Mouse (Mus musculus) limb, embryonic 15.5 days (tissue): ENCODE data around the gene St3gal6. TPM values are rescaled to one million over a fixed set of nuclear protein-coding genes. Genes with fewer than 3 reads are reported as not detected.

ENCODE experiments used
- ATAC-seq: fragments of 200-750 bp; cut with Nextera tagmentation; 2 replicates; pipeline ENCODE4 v1.8.0; 2017; ENCODE audit warnings: low read depth, moderate TSS enrichment; ENCODE audit not compliant: insufficient number of reproducible peaks, low FRiP score, low TSS enrichment
- H3K27ac ChIP-seq: fragments of 300-500 bp; sonication (generic); 2 replicates; pipeline ENCODE4 v1.5.1; 2015; ENCODE audit warnings: moderate library complexity, mild to moderate bottlenecking, inconsistent platforms
- H3K27me3 ChIP-seq: fragments of 300-500 bp; sonication (generic); 2 replicates; pipeline ENCODE4 v1.6.1; 2015; ENCODE audit warnings: inconsistent platforms
- H3K36me3 ChIP-seq: fragments of 300-500 bp; sonication (generic); 2 replicates; pipeline ENCODE4 v1.6.1; 2015; ENCODE audit warnings: inconsistent platforms
- H3K4me1 ChIP-seq: fragments of 300-500 bp; sonication (generic); 2 replicates; pipeline ENCODE4 v1.6.1; 2015; ENCODE audit warnings: inconsistent platforms
- H3K4me2 ChIP-seq: fragments of 300-500 bp; sonication (generic); 2 replicates; pipeline ENCODE4 v1.6.1; 2015; ENCODE audit warnings: mild to moderate bottlenecking, inconsistent platforms
- H3K4me3 ChIP-seq: fragments of 300-500 bp; sonication (generic); 2 replicates; pipeline ENCODE4 v1.5.1; 2015; ENCODE audit warnings: mild to moderate bottlenecking, inconsistent platforms
- H3K9ac ChIP-seq: fragments of 300-500 bp; sonication (generic); 2 replicates; pipeline ENCODE4 v1.6.1; 2015; ENCODE audit warnings: inconsistent platforms
- H3K9me3 ChIP-seq: fragments of 300-500 bp; sonication (generic); 2 replicates; pipeline ENCODE4 v1.6.1; 2016; ENCODE audit warnings: inconsistent platforms
- WGBS: fragments of 180-500 bp; shearing (Covaris S2); methylation state at CpG from one replicate; pipeline ENCODE4 v1.1.7; 2015; 5-methylcytosine and 5-hydroxymethylcytosine counted together
- polyA plus RNA-seq: library from polyadenylated mRNA; unstranded; fragments of >200 nt; fragmentation: Nextera tagmentation; extraction: Ambion mirVana; gene quantifications from 2 replicates; pipeline ENCODE4 v1.2.1, GENCODE M21; 2015

The St3gal6 gene
- polyA plus RNA-seq, 1 experiment from 2014 or later, result 16.0 TPM

GRCm38 (mm10) chr16:58534245-58535142, 10.5 kb upstream of the St3gal6 start:
- no peaks in the 10 kb centered on the region for H3K36me3 ChIP-seq
- no peaks in the 10 kb centered on the region for H3K9me3 ChIP-seq
- H3K4me3 ChIP-seq, result no peak overlapping the region
- no peak for ATAC-seq
- H3K4me2 ChIP-seq, result no peak overlapping the region
- no peaks in the 10 kb centered on the region for H3K27me3 ChIP-seq
- no peak overlapping the region for H3K27ac ChIP-seq
- no peaks in the 10 kb centered on the region for H3K4me1 ChIP-seq
- no peak overlapping the region for H3K9ac ChIP-seq
- WGBS, result 72% methylated on average over 7 of the region's 7 CpGs

GRCm38 (mm10) chr16:58533742-58534141, 9.7 kb upstream of the St3gal6 start:
- Histone ChIP-seq H3K9me3 (no peaks in the 10 kb centered on the region), H3K27me3 (no peaks in the 10 kb centered on the region), H3K9ac (no peak overlapping the region), H3K4me3 (no peak overlapping the region), H3K4me1 (no peaks in the 10 kb centered on the region), H3K4me2 (no peak overlapping the region), H3K36me3 (no peaks in the 10 kb centered on the region), H3K27ac (no peak overlapping the region)
- 57% methylated on average over 5 of the region's 5 CpGs for WGBS
- ATAC-seq, result no peak

GRCm38 (mm10) chr16:58533254-58533653, 9.2 kb upstream of the St3gal6 start:
- Histone ChIP-seq H3K4me2 (no peak overlapping the region), H3K4me3 (no peak overlapping the region), H3K27ac (no peak overlapping the region), H3K9ac (no peak overlapping the region), H3K4me1 (no peaks in the 10 kb centered on the region), H3K36me3 (no peaks in the 10 kb centered on the region), H3K27me3 (no peaks in the 10 kb centered on the region), H3K9me3 (no peaks in the 10 kb centered on the region)
- WGBS, result 88% methylated on average over 2 of the region's 2 CpGs
- ATAC-seq, result no peak

GRCm38 (mm10) chr16:58532511-58532910, 8.5 kb upstream of the St3gal6 start:
- H3K9ac ChIP-seq, result no peak overlapping the region
- no peaks in the 10 kb centered on the region for H3K9me3 ChIP-seq
- no peak for ATAC-seq
- H3K36me3 ChIP-seq, result no peaks in the 10 kb centered on the region
- H3K4me3 ChIP-seq, result no peak overlapping the region
- no peaks in the 10 kb centered on the region for H3K27me3 ChIP-seq
- H3K4me1 ChIP-seq, result no peaks in the 10 kb centered on the region
- H3K27ac ChIP-seq, result no peak overlapping the region
- H3K4me2 ChIP-seq, result no peak overlapping the region
- WGBS, result 48% methylated on average over 3 of the region's 3 CpGs

GRCm38 (mm10) chr16:58527817-58528216, 3.8 kb upstream of the St3gal6 start:
- Histone ChIP-seq H3K4me2 (no peak overlapping the region), H3K36me3 (no peaks in the 10 kb centered on the region), H3K27ac (no peak overlapping the region), H3K27me3 (no peaks in the 10 kb centered on the region), H3K4me1 (no peaks in the 10 kb centered on the region), H3K9ac (no peak overlapping the region), H3K4me3 (no peak overlapping the region), H3K9me3 (no peaks in the 10 kb centered on the region)
- 55% methylated on average over 5 of the region's 5 CpGs for WGBS
- no peak for ATAC-seq

GRCm38 (mm10) chr16:58526729-58527128, 2.7 kb upstream of the St3gal6 start:
- H3K4me1 ChIP-seq, result peaks cover 7% of the 10 kb centered on the region
- no peak overlapping the region for H3K4me2 ChIP-seq
- 84% methylated on average over 6 of the region's 6 CpGs for WGBS
- H3K9ac ChIP-seq, result no peak overlapping the region
- H3K27me3 ChIP-seq, result no peaks in the 10 kb centered on the region
- H3K9me3 ChIP-seq, result no peaks in the 10 kb centered on the region
- H3K4me3 ChIP-seq, result no peak overlapping the region
- no peak for ATAC-seq
- no peaks in the 10 kb centered on the region for H3K36me3 ChIP-seq
- H3K27ac ChIP-seq, result no peak overlapping the region

GRCm38 (mm10) chr16:58525832-58526231, 1.8 kb upstream of the St3gal6 start:
- no peak overlapping the region for H3K4me2 ChIP-seq
- no peak overlapping the region for H3K27ac ChIP-seq
- H3K9me3 ChIP-seq, result no peaks in the 10 kb centered on the region
- H3K27me3 ChIP-seq, result no peaks in the 10 kb centered on the region
- H3K4me3 ChIP-seq, result no peak overlapping the region
- H3K9ac ChIP-seq, result no peak overlapping the region
- peaks cover 7% of the 10 kb centered on the region for H3K4me1 ChIP-seq
- H3K36me3 ChIP-seq, result no peaks in the 10 kb centered on the region
- ATAC-seq, result no peak

DNA sequence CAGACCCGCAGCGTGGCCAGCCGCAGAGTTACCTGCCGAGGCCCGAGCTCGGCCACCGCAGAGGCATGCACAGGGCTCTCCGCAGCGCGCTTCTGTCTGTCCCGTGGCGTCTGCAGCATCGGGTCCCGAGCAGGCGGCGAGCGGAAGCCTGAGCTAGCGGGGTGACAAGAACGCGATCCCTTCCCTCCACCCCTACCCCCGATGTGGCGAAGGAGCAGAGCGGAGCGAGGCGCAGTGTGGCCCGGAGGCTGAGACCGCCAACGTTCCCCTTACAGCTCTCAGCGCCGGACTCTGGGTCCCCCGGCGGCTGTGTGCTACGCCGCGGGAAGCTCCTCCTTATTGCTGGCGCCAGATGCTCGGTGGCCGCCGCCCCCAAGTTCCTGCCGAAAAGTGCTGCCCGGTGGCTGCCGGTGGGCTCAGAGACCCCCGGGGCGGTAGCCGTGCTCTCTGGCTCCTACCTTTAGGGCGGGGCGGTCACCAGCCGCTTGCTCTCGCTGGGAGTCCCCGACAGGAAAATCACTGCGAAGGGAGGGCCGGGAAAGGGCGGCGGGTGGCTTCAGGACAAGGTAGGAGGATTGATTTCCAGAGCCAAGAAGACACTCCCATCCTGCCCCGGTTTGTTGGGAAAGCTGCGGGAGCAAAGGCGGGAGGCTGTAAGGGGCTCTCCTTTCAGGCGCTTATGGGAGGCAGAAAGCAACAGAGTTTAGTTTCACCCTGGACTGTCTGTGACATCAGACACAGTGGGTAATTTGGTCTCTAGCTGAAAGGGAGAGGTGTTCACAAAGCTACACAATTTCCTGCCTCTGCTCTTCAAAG, 791 bp downstream of the St3gal6 start:
- peak overlapping the region; percentile 85 for H3K4me2 ChIP-seq
- H3K4me1 ChIP-seq, result peaks cover 7% of the 10 kb centered on the region
- H3K36me3 ChIP-seq, result no peaks in the 10 kb centered on the region
- H3K4me3 ChIP-seq, result peak overlapping the region; percentile 78
- peak overlapping the region; percentile 84 for H3K27ac ChIP-seq
- H3K27me3 ChIP-seq, result no peaks in the 10 kb centered on the region
- under 1% methylated on average over 58 of the region's 58 CpGs for WGBS
- peak overlapping the region; percentile 69 for H3K9ac ChIP-seq
- no peaks in the 10 kb centered on the region for H3K9me3 ChIP-seq
- peak; percentile 68 for ATAC-seq

- H3K27me3 ChIP-seq, result no peaks in the 10 kb centered on the region
- 0% methylated on average over 16 of the region's 16 CpGs for WGBS
- peak; percentile 63 for ATAC-seq
- peak overlapping the region; percentile 84 for H3K27ac ChIP-seq
- no peaks in the 10 kb centered on the region for H3K9me3 ChIP-seq
- no peaks in the 10 kb centered on the region for H3K36me3 ChIP-seq
- H3K4me3 ChIP-seq, result peak overlapping the region; percentile 78
- peak overlapping the region; percentile 85 for H3K4me2 ChIP-seq
- H3K4me1 ChIP-seq, result peaks cover 7% of the 10 kb centered on the region
- H3K9ac ChIP-seq, result peak overlapping the region; percentile 69
These were observed 1.4 kb downstream of the St3gal6 start for GRCm38 (mm10) chr16:58522677-58523043.

DNA sequence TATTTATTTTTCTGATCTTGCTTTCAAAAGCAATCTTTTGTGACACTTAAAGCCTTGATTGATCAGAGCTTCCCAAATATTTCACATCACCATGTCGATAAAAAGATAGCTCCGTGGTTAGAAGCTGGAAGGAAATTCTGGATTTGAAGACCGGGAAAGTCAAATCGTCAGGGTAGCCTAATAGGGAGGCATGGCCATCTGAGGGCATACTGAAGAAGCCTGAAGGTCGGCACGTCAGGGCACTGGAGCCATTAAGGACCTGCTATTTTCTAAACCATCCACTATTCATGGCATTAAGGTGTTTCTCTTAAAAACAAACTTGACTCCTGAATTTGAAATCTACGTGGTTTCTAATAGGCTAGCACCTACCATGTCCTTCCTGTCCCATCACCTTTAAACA, 2.1 kb downstream of the St3gal6 start:
- WGBS, result 34% methylated on average over 7 of the region's 7 CpGs
- ATAC-seq, result no peak

GRCm38 (mm10) chr16:58521182-58521581, 2.9 kb downstream of the St3gal6 start:
- WGBS, result 61% methylated on average over 4 of the region's 4 CpGs

More for the DNA sequence above, 2.1 kb downstream of the St3gal6 start:
- peaks cover 7% of the 10 kb centered on the region for H3K4me1 ChIP-seq
- no peak overlapping the region for H3K9ac ChIP-seq
- no peaks in the 10 kb centered on the region for H3K9me3 ChIP-seq
- no peaks in the 10 kb centered on the region for H3K36me3 ChIP-seq
- no peaks in the 10 kb centered on the region for H3K27me3 ChIP-seq
- no peak overlapping the region for H3K27ac ChIP-seq
- peak overlapping the region; percentile 85 for H3K4me2 ChIP-seq
- peak overlapping the region; percentile 78 for H3K4me3 ChIP-seq

GRCm38 (mm10) chr16:58520457-58520856, 3.6 kb downstream of the St3gal6 start:
- Histone ChIP-seq H3K36me3 (no peaks in the 10 kb centered on the region), H3K27me3 (no peaks in the 10 kb centered on the region), H3K4me1 (peaks cover 7% of the 10 kb centered on the region), H3K4me2 (no peak overlapping the region), H3K9ac (no peak overlapping the region), H3K9me3 (no peaks in the 10 kb centered on the region), H3K4me3 (no peak overlapping the region), H3K27ac (no peak overlapping the region)
- no peak for ATAC-seq
- 82% methylated on average over 6 of the region's 6 CpGs for WGBS

More at GRCm38 (mm10) chr16:58521182-58521581, 2.9 kb downstream of the St3gal6 start:
- no peak overlapping the region for H3K9ac ChIP-seq
- ATAC-seq, result no peak
- no peaks in the 10 kb centered on the region for H3K9me3 ChIP-seq
- no peaks in the 10 kb centered on the region for H3K27me3 ChIP-seq
- no peak overlapping the region for H3K27ac ChIP-seq
- no peak overlapping the region for H3K4me3 ChIP-seq
- H3K4me1 ChIP-seq, result peaks cover 7% of the 10 kb centered on the region
- H3K36me3 ChIP-seq, result no peaks in the 10 kb centered on the region
- H3K4me2 ChIP-seq, result no peak overlapping the region
